Mouse (Mus musculus): Measurements from ENCODE around the gene Cd83. TPM values are rescaled to one million over a fixed set of nuclear protein-coding genes. Genes with fewer than 3 reads are reported as not detected.

Gene Cd83
- total RNA-seq (2023): 13.9 TPM

DNA sequence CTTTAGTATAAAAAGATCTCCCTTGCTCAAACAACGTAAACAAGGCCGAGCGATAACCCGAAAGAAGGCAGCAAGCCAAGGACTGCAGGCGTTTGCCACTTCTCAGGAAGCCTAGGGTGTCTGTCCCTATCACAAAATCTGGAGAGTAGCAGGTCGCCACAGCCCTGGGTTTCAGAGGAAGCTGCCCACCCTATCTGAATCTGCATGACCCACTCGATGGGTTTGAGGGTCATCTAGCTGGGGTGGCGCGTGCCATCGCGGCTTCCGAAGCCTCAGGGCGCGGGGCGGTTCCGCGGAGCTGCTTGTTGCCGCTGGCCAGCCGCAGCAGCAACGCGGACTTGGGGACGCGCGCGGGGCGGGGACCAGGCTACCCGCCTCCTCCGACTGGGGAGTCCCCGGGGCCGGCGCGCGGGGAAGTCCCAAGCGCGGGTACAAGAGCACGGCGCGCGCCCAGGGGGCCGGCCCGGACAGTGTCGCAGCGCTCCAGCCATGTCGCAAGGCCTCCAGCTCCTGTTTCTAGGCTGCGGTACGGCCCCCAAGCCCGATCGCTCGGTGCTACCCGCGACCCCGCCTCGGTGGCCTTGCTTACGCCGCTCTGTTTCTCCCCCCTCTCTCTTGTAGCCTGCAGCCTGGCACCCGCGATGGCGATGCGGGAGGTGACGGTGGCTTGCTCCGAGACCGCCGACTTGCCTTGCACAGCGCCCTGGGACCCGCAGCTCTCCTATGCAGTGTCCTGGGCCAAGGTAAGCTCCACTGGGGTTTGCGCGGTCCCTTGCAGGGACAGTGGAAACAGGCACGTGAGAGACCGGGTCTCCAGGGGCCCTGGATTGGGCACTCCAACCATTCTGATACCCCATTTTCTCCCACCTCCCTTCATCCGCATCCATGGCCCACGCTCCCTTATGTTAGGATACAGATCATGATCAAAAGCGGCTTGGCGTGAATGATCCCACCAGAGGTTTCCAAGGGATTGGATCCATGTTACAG, at the start of gene Cd83:
Gene Cd83, plus strand, starts transcription at position 51 of the 987 bp plus-strand sequence.

Other genes starting within 250 kb of the Cd83 start
- gene Mcur1, start 224.6 kb upstream of the Cd83 start, total RNA-seq (2023): 22.5 TPM
- not detected for gene Rnf182, start 169.1 kb upstream of the Cd83 start, total RNA-seq (2023)